Mouse (Mus musculus): ENCODE measurements around the gene Mettl5. TPM values are rescaled to one million over a fixed set of nuclear protein-coding genes. Genes with fewer than 3 reads are reported as not detected.
A peak's percentile ranks its signal among the peaks of the same experiment; 100 is the strongest.

Mettl5 gene
- polyA plus RNA-seq, 1 experiment = 1.8 TPM

DNA sequence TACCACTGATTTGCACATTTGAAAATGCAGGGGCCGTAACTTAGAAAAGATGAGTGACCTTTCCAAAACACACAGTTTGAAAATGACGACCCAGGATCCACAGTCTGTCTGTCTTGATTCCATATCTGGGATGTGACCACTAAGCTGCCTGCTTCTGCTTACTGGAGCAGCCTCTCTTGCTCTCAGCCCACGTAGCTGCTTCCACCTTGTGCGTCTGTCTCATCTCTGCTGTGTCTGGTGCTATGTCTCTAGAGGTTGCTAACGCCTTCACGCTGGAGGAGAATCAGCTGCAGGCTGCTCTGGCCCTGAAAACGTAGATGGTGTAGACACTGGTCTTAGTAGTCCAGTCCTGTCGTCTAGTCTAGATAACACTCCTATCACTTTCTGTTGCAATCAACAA, 55.3 kb downstream of the Mettl5 start:
- no peaks in the 10 kb centered on the region for H3K36me3 ChIP-seq (ENCODE audit: control insufficient read depth, insufficient read depth, low read length)
- no peak for TF ChIP-seq POLR2A (IDR thresholded peaks at IDR 0.05; ENCODE audit: control insufficient read depth, low read depth, low read length)
- no peak for TF ChIP-seq CTCF (IDR thresholded peaks at IDR 0.05; ENCODE audit: control insufficient read depth, insufficient read depth, insufficient replicate concordance, low read depth, low read length)
- H3K27ac ChIP-seq (ENCODE audit: control insufficient read depth, insufficient read depth, low read depth, low read length) = no peak overlapping the region

DNA sequence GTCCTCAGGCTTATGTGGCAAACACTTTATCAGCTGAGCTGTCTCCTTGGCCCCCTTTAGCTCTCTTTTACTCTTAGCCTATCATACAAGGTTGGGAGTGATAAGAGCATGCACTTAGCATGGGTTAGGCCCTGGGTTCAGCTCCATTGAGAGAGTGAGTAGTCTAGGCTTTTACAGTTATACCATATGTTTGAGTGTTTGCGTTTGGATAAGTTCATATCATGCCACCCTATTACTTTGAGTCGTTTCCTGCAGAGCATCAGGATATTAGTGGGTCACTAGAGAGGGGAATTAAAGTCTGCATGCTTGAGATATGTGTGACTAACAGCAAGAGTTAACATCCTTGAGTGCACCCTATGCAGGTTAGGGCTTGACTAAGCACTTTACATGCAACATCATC, 55.7 kb downstream of the Mettl5 start:
- TF ChIP-seq CTCF (IDR thresholded peaks at IDR 0.05; ENCODE audit: control insufficient read depth, insufficient read depth, insufficient replicate concordance, low read depth, low read length) (no peak), POLR2A (IDR thresholded peaks at IDR 0.05; ENCODE audit: control insufficient read depth, low read depth, low read length) (no peak)
- no peak overlapping the region for H3K4me3 ChIP-seq (ENCODE audit: control insufficient read depth, low read depth, low read length)
- no peak overlapping the region for H3K27ac ChIP-seq (ENCODE audit: control insufficient read depth, insufficient read depth, low read depth, low read length)
- no peaks in the 10 kb centered on the region for H3K36me3 ChIP-seq (ENCODE audit: control insufficient read depth, insufficient read depth, low read length)
- H3K27me3 ChIP-seq (ENCODE audit: control insufficient read depth, insufficient read depth, low read length) = no peaks in the 10 kb centered on the region
- H3K4me1 ChIP-seq (ENCODE audit: control insufficient read depth, insufficient read depth, low read length) = no peaks in the 10 kb centered on the region

More for the DNA sequence above, 55.3 kb downstream of the Mettl5 start:
- Histone ChIP-seq H3K4me3 (ENCODE audit: control insufficient read depth, low read depth, low read length) (no peak overlapping the region), H3K4me1 (ENCODE audit: control insufficient read depth, insufficient read depth, low read length) (no peaks in the 10 kb centered on the region), H3K27me3 (ENCODE audit: control insufficient read depth, insufficient read depth, low read length) (no peaks in the 10 kb centered on the region)

DNA sequence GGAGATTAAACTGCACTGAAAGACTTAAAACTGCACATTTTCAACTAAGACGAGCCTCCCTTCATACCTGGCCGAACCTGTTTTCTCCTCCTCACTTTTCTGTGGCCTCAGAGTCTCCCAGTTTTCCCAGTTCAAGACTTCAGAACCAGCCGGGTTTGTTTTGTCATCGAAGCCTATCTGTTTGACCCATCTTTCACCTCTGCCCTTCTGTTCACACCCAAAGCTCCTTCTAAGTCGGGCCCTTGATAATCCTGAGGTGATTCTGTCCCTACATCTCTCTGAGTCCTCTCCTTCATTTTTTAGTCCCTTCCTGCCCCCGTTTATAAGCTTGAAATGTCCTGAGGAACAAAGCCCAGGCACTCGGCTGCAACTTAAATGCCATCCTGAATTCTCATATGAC, 57.4 kb downstream of the Mettl5 start:
- Histone ChIP-seq H3K27me3 (ENCODE audit: control insufficient read depth, insufficient read depth, low read length) (no peaks in the 10 kb centered on the region), H3K27ac (ENCODE audit: control insufficient read depth, insufficient read depth, low read depth, low read length) (no peak overlapping the region), H3K4me1 (ENCODE audit: control insufficient read depth, insufficient read depth, low read length) (peaks cover 3% of the 10 kb centered on the region), H3K36me3 (ENCODE audit: control insufficient read depth, insufficient read depth, low read length) (no peaks in the 10 kb centered on the region), H3K4me3 (ENCODE audit: control insufficient read depth, low read depth, low read length) (no peak overlapping the region)
- TF ChIP-seq CTCF (IDR thresholded peaks at IDR 0.05; ENCODE audit: control insufficient read depth, insufficient read depth, insufficient replicate concordance, low read depth, low read length) (no peak), POLR2A (IDR thresholded peaks at IDR 0.05; ENCODE audit: control insufficient read depth, low read depth, low read length) (no peak)

DNA sequence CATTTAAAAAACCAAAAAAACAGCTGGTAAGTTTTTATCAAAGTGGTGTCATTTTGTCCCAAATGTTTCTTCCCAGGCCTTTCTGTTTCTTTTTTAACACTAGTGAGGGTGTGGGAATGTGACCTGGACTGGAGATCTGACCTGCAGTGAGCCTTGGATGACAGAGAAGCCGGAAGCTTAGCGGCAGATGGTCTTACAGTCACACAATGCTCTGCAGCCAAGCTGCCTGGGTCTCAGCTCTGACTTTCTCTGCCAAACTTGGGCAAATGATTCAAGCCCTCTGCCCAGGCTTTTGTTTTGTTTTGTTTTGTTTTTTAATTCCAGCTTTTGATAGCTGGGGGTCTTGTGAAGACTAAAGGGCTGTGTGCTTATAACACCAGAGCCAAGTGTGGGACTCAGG, 59.0 kb downstream of the Mettl5 start:
- Histone ChIP-seq H3K27ac (ENCODE audit: control insufficient read depth, insufficient read depth, low read depth, low read length) (peak overlapping the region; percentile 54), H3K36me3 (ENCODE audit: control insufficient read depth, insufficient read depth, low read length) (no peaks in the 10 kb centered on the region), H3K4me3 (ENCODE audit: control insufficient read depth, low read depth, low read length) (no peak overlapping the region)

DNA sequence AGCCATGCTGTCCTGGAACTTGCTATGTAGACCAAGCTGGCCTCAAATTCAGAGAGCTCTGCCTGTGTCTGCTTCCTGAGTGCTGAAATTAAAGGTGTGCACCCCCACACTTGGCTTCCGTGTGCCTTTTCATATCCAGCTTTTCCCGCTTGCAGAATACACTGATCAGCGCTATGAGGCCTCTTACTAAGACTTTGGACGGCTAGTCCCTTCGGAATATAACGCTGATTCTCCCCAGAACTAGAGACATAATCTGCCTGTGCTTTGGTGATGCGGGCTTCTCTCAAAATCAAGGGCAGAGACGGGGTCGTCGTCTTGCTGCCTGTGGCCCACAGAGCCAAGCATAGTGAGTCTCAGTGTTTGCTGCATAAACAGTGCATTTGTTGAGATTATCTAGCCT, 59.5 kb downstream of the Mettl5 start:
- Histone ChIP-seq H3K4me1 (ENCODE audit: control insufficient read depth, insufficient read depth, low read length) (peaks cover 3% of the 10 kb centered on the region), H3K27ac (ENCODE audit: control insufficient read depth, insufficient read depth, low read depth, low read length) (peak overlapping the region; percentile 49), H3K36me3 (ENCODE audit: control insufficient read depth, insufficient read depth, low read length) (no peaks in the 10 kb centered on the region), H3K4me3 (ENCODE audit: control insufficient read depth, low read depth, low read length) (no peak overlapping the region), H3K27me3 (ENCODE audit: control insufficient read depth, insufficient read depth, low read length) (no peaks in the 10 kb centered on the region)
- TF ChIP-seq POLR2A (IDR thresholded peaks at IDR 0.05; ENCODE audit: control insufficient read depth, low read depth, low read length) (no peak), CTCF (IDR thresholded peaks at IDR 0.05; ENCODE audit: control insufficient read depth, insufficient read depth, insufficient replicate concordance, low read depth, low read length) (no peak)

More for the DNA sequence above, 59.0 kb downstream of the Mettl5 start:
- Histone ChIP-seq H3K27me3 (ENCODE audit: control insufficient read depth, insufficient read depth, low read length) (no peaks in the 10 kb centered on the region), H3K4me1 (ENCODE audit: control insufficient read depth, insufficient read depth, low read length) (peaks cover 3% of the 10 kb centered on the region)
- no peak for TF ChIP-seq CTCF (IDR thresholded peaks at IDR 0.05; ENCODE audit: control insufficient read depth, insufficient read depth, insufficient replicate concordance, low read depth, low read length)
- no peak for TF ChIP-seq POLR2A (IDR thresholded peaks at IDR 0.05; ENCODE audit: control insufficient read depth, low read depth, low read length)

DNA sequence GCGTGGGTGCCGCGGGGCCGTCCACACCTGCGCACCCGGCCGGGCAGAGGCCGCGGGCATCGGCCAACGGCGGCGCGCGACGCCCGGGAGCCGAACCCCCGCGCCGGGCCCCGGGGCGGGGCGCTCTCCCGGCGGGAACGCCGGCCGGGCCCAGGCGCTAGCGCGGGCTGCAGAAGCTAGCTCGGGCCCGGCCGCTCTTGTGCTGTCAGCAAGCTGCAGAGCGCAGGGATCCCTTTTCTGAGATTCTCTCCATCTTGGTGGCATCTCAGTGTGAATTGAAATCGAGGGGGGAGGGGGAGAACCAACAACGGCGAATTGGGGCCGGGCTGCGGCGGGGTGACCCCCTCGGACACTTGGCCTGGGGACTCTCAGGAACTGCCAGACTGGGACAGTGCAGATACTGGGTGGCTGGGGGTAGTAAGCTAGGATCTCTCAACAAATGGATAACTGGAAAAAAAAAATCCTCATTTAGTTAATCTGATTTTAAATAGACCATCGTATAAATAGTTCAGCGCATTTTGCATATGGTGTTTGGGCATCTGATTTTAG, 62.2 kb downstream of the Mettl5 start:
- peak overlapping the region; percentile 78 for H3K27ac ChIP-seq (ENCODE audit: control insufficient read depth, insufficient read depth, low read depth, low read length)
- no peaks in the 10 kb centered on the region for H3K27me3 ChIP-seq (ENCODE audit: control insufficient read depth, insufficient read depth, low read length)
- H3K4me1 ChIP-seq (ENCODE audit: control insufficient read depth, insufficient read depth, low read length) = peaks cover 3% of the 10 kb centered on the region
- TF ChIP-seq POLR2A (IDR thresholded peaks at IDR 0.05; ENCODE audit: control insufficient read depth, low read depth, low read length) (no peak), CTCF (IDR thresholded peaks at IDR 0.05; ENCODE audit: control insufficient read depth, insufficient read depth, insufficient replicate concordance, low read depth, low read length) (no peak)
- no peaks in the 10 kb centered on the region for H3K36me3 ChIP-seq (ENCODE audit: control insufficient read depth, insufficient read depth, low read length)
- peak overlapping the region; percentile 75 for H3K4me3 ChIP-seq (ENCODE audit: control insufficient read depth, low read depth, low read length)

DNA sequence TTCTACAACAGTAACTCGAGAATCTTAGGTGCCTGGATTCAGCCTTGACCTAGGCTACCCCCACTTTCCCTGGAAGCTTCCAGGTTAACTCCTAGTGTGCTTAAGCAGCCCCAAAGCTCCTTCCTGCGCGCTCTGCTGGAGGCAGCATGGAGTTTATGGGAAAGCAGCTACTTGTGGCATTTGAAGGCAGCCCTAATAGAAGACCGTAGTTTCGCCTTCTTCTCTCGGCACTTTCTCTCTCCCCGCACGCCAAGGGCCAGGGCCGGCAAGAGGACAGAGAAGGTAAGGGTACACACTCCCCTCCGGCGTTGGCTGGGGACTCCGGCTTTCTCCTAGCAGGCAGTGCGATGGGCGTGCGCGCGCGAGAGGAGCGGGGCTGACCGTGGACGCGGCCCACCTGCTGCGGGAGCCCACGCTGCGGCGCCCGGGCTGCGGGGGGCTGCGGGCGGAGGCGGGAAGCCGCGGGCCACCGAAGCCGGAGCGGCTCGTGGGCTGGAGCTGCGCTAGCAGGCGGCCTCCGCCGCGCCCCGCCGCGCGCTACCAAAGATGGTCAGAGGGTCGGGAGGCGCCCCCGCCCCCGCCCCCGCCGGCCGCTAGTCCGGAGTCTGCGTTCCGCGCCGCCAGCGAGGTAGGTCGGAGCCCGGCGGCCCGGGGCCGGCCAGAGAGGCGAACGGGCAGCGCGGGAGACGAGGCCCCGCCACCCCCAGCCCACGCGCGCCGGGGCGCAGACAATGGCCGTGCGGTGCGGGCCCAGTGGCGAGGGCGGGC, 62.9 kb downstream of the Mettl5 start:
- Histone ChIP-seq H3K27ac (ENCODE audit: control insufficient read depth, insufficient read depth, low read depth, low read length) (peak overlapping the region; percentile 78), H3K27me3 (ENCODE audit: control insufficient read depth, insufficient read depth, low read length) (no peaks in the 10 kb centered on the region)

More for the DNA sequence above, 62.9 kb downstream of the Mettl5 start:
- TF ChIP-seq CTCF (IDR thresholded peaks at IDR 0.05; ENCODE audit: control insufficient read depth, insufficient read depth, insufficient replicate concordance, low read depth, low read length) = no peak
- peak; percentile 37; the same call in 1 of the 2 replicates for TF ChIP-seq POLR2A (IDR thresholded peaks at IDR 0.05; ENCODE audit: control insufficient read depth, low read depth, low read length)
- Histone ChIP-seq H3K4me1 (ENCODE audit: control insufficient read depth, insufficient read depth, low read length) (peaks cover 3% of the 10 kb centered on the region), H3K36me3 (ENCODE audit: control insufficient read depth, insufficient read depth, low read length) (no peaks in the 10 kb centered on the region), H3K4me3 (ENCODE audit: control insufficient read depth, low read depth, low read length) (peak overlapping the region; percentile 75)

All from testis, adult 2 months (tissue).